Mouse (Mus musculus): ENCODE data around the gene Atp6v0d1. TPM values are rescaled to one million over a fixed set of nuclear protein-coding genes. Genes with fewer than 3 reads are reported as not detected.

The Atp6v0d1 gene
- total and polyA plus RNA-seq, 3 experiments = 77.6 to 118 (median 113) TPM

Small RNAs within 50 kb of the gene (microRNA-seq; reads per million reads assigned to microRNA genes)
- 0 to 0.22 reads per million in 2 experiments for gene Mir1966

Other genes with a start within 250 kb of the Atp6v0d1 start
- gene Lrrc29, start 239.8 kb downstream of the Atp6v0d1 start, total RNA-seq (2021) = 1 to 10 TPM; 4.3 to 4.4 TPM
- 8.8 and 11.1 TPM in 2 replicates for gene Lrrc29, start 239.8 kb downstream of the Atp6v0d1 start, polyA plus RNA-seq (2012; rRNA removed)
- gene Tmem208, start 239.7 kb downstream of the Atp6v0d1 start, total RNA-seq (2021) = 10 to 100 TPM; 53.7 to 71.4 TPM
- gene Tmem208, start 239.7 kb downstream of the Atp6v0d1 start, polyA plus RNA-seq (2012; rRNA removed) = 82.8 and 84.1 TPM in 2 replicates
- gene Fhod1, start 218.1 kb downstream of the Atp6v0d1 start, total RNA-seq (2021) = 10 to 100 TPM in 1 of 2 experiments, 1 to 10 TPM in 1; 7.6 to 16.5 TPM
- 16.3 and 21.1 TPM in 2 replicates for gene Fhod1, start 218.1 kb downstream of the Atp6v0d1 start, polyA plus RNA-seq (2012; rRNA removed)
- under 1 TPM; 0.55 to 0.86 TPM for gene Slc9a5, start 217.2 kb downstream of the Atp6v0d1 start, total RNA-seq (2021)
- gene Slc9a5, start 217.2 kb downstream of the Atp6v0d1 start, polyA plus RNA-seq (2012; rRNA removed) = 3.3 and 4.1 TPM in 2 replicates
- under 1 TPM; 0.35 to 0.52 TPM for gene Plekhg4, start 192.8 kb downstream of the Atp6v0d1 start, total RNA-seq (2021)
- gene Plekhg4, start 192.8 kb downstream of the Atp6v0d1 start, polyA plus RNA-seq (2012; rRNA removed) = 0.20 and 0.58 TPM in 2 replicates
- not detected for gene Kctd19, start 152.5 kb downstream of the Atp6v0d1 start, total RNA-seq (2021)
- gene Kctd19, start 152.5 kb downstream of the Atp6v0d1 start, polyA plus RNA-seq (2012; rRNA removed) = 0.03 and 0.11 TPM in 2 replicates
- 1 to 10 TPM; 2.7 to 3.0 TPM for gene Lrrc36, start 152.5 kb downstream of the Atp6v0d1 start, total RNA-seq (2021)
- gene Lrrc36, start 152.5 kb downstream of the Atp6v0d1 start, polyA plus RNA-seq (2012; rRNA removed) = 1.3 and 1.5 TPM in 2 replicates
- 10 to 100 TPM; 26.2 to 37.5 TPM for gene Tppp3, start 94.5 kb downstream of the Atp6v0d1 start, total RNA-seq (2021)
- gene Tppp3, start 94.5 kb downstream of the Atp6v0d1 start, polyA plus RNA-seq (2012; rRNA removed) = 50.8 and 65.2 TPM in 2 replicates
- gene Zdhhc1, start 69.1 kb downstream of the Atp6v0d1 start, total RNA-seq (2021) = 10 to 100 TPM; 13.8 to 19.2 TPM
- gene Zdhhc1, start 69.1 kb downstream of the Atp6v0d1 start, polyA plus RNA-seq (2012; rRNA removed) = 53.3 and 62.5 TPM in 2 replicates
- gene Hsd11b2, start 47.3 kb downstream of the Atp6v0d1 start, total RNA-seq (2021) = under 1 TPM; 0.14 to 0.35 TPM
- 1.2 and 2.2 TPM in 2 replicates for gene Hsd11b2, start 47.3 kb downstream of the Atp6v0d1 start, polyA plus RNA-seq (2012; rRNA removed)
- 10 to 100 TPM; 23.2 to 37.3 TPM for gene Ripor1, start 39.2 kb upstream of the Atp6v0d1 start, total RNA-seq (2021)
- 29.8 and 33.0 TPM in 2 replicates for gene Ripor1, start 39.2 kb upstream of the Atp6v0d1 start, polyA plus RNA-seq (2012; rRNA removed)
- gene Ctcf, start 70.5 kb upstream of the Atp6v0d1 start, total RNA-seq (2021) = 10 to 100 TPM; 51.5 to 53.4 TPM
- 14.5 and 15.6 TPM in 2 replicates for gene Ctcf, start 70.5 kb upstream of the Atp6v0d1 start, polyA plus RNA-seq (2012; rRNA removed)
- 1 to 10 TPM; 2.3 to 2.4 TPM for gene Agrp, start 71.3 kb upstream of the Atp6v0d1 start, total RNA-seq (2021)
- 1.5 and 2.6 TPM in 2 replicates for gene Agrp, start 71.3 kb upstream of the Atp6v0d1 start, polyA plus RNA-seq (2012; rRNA removed)
- 1 to 10 TPM; 2.0 to 2.9 TPM for gene Carmil2, start 120.2 kb upstream of the Atp6v0d1 start, total RNA-seq (2021)
- gene Carmil2, start 120.2 kb upstream of the Atp6v0d1 start, polyA plus RNA-seq (2012; rRNA removed) = 3.3 and 4.2 TPM in 2 replicates
- gene Acd, start 135.1 kb upstream of the Atp6v0d1 start, total RNA-seq (2021) = 10 to 100 TPM; 21.7 to 28.7 TPM
- 39.9 and 41.9 TPM in 2 replicates for gene Acd, start 135.1 kb upstream of the Atp6v0d1 start, polyA plus RNA-seq (2012; rRNA removed)
- gene Pard6a, start 135.1 kb upstream of the Atp6v0d1 start, total RNA-seq (2021) = 10 to 100 TPM; 11.0 to 14.7 TPM
- gene Pard6a, start 135.1 kb upstream of the Atp6v0d1 start, polyA plus RNA-seq (2012; rRNA removed) = 20.2 and 21.3 TPM in 2 replicates
- gene 4933405L10Rik, start 141.6 kb upstream of the Atp6v0d1 start, total RNA-seq (2021) = not detected
- 0.10 TPM in 1 of 2 replicates, not detected in the other for gene 4933405L10Rik, start 141.6 kb upstream of the Atp6v0d1 start, polyA plus RNA-seq (2012; rRNA removed)
- gene Enkd1, start 142.2 kb upstream of the Atp6v0d1 start, total RNA-seq (2021) = 1 to 10 TPM; 2.9 to 6.8 TPM
- 9.7 and 12.9 TPM in 2 replicates for gene Enkd1, start 142.2 kb upstream of the Atp6v0d1 start, polyA plus RNA-seq (2012; rRNA removed)
- 10 to 100 TPM in 1 of 2 experiments, 1 to 10 TPM in 1; 7.8 to 14.2 TPM for gene Gfod2, start 192.6 kb upstream of the Atp6v0d1 start, total RNA-seq (2021)
- 8.1 and 9.6 TPM in 2 replicates for gene Gfod2, start 192.6 kb upstream of the Atp6v0d1 start, polyA plus RNA-seq (2012; rRNA removed)

Measured in adrenal gland, adult 2 months (tissue).